Mouse (Mus musculus) lung, postnatal 4 days (tissue): ENCODE data around the gene Ggct.

ENCODE experiments used
- DNase-seq, 2 experiments: peaks; one replicate each; pipeline ENCODE4 v3.0.0; 2021

The Ggct gene

GRCm38 (mm10) chr6:54946241-54946953 is 46.4 kb downstream of the Ggct start:
- no peak for DNase-seq

GRCm38 (mm10) chr6:54944551-54944950 is 48.2 kb downstream of the Ggct start:
- DNase-seq: no peak

- no peak for DNase-seq
Measured at GRCm38 (mm10) chr6:54943753-54944152, 49.0 kb downstream of the Ggct start.

- DNase-seq: peak in 1 of 2 experiments; percentile 14
Measured at GRCm38 (mm10) chr6:54943292-54943691, 49.5 kb downstream of the Ggct start.

DNA sequence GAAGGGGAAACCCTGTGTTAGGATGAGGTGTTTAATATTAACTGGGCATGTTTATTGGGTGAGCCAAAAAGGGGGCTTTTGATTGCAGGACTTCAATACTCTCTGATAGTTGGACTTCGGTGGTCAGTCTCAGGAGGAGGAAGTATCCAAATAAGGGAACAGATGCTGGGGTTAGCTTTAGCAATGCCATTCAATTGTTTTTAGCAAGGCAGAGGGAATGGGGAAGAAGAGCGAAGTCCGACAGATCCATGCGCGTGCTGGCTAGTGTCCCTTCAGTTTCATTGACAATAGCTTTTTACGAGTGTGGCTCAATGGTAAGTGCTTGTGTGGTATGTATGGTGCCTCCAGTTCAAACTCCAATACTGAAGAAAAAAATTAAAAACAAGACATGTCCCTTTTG is 51.6 kb downstream of the Ggct start:
- no peak for DNase-seq

DNA sequence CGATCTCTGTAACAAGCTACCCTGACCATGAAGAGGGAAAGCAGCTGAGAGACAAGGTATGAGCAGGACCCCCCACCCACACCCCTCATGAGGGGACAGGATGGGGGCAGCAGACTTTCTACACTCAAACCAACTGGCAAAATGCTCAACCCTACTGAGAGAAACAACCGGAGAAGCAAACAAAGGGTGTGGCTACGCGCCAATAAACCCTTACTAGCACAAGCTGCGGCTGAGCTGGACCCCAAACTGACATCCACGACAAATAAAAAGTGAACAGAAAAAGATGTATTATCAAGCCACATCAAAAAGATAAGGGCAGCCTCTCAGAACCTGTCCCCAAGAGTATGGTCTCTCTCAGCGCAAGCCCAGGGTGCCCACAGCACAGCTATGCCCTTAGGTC is 52.6 kb downstream of the Ggct start:
- no peak for DNase-seq

GRCm38 (mm10) chr6:54939631-54940030 is 53.1 kb downstream of the Ggct start:
- peak; percentile 61 to 71 for DNase-seq

- DNase-seq: no peak
Measured at GRCm38 (mm10) chr6:54936496-54936895, 56.3 kb downstream of the Ggct start.

- DNase-seq: no peak
Measured at GRCm38 (mm10) chr6:54934930-54935329, 57.8 kb downstream of the Ggct start.

DNA sequence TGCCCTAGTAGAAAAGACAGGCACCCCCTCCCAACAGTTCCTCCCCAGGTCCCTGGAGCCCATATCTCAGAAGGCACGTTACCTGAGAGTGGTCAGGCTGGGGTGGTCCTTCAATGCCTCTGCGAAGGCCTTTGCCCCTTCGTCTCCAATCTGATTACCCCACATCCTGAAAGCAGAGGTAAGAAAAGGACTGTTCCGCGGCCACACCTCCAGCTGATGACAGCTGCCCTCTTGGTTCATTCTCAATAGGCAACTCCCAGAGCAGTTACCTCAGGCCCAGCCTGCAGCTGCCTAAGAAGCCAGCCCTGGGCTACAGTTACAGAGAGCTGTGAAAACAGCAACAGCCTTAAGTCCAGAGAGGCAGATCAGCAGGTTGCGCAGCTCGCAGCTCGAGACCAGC is 58.4 kb downstream of the Ggct start:
- DNase-seq: peak in 1 of 2 experiments; percentile 28

DNA sequence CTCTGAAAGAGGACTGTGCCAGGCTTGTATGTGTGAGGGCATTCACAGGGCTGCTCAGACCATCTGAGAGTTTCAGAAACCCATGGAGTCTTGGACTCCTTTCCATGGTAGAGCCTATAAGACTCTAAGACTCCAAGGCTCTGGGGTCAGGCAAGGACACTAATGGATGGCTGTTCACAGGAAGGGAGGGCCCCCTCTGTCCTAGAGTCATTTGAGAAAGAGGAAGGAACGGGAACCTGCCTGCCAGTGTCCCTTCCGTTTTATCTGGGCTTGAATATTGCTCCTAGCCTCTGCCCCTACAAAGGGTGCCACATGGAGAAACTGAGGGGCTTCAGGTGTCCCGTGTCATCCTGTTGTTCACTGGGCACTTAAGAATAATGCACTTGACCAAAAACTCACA is 58.9 kb downstream of the Ggct start:
- peak in 1 of 2 experiments; percentile 44 for DNase-seq

DNA sequence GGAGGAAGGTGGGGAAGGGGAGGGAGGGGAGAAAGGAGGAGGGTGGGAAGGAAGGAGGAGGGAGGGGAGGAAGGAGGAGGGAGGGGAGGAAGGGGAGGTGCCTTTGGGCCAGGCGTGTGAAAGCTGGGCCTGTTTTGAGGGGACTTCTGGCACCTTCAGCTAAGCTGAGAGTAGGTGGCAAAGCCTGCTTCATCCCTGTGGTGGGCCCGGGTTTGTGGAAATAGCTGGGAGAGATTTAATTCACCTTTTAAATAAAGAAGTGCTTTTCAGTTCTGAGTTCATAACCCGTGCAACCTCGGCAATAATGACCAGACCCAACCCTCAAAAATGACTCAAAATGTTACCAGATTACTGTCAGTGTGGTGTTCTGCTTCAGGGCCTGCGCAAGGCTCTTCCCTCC is 59.5 kb downstream of the Ggct start:
- no peak for DNase-seq
